Mouse (Mus musculus) spleen, adult 2 months (tissue): ENCODE results near the gene Zzef1.

Experiments
- CTCF ChIP-seq: fragments of 200-500 bp; IDR thresholded peaks from 2 replicates; pipeline ENCODE4 v1.5.1; 2011; ENCODE audit warnings: mild to moderate bottlenecking, inconsistent platforms; ENCODE audit not compliant: insufficient read depth, insufficient read length, insufficient replicate concordance; ENCODE audit errors: extremely low read depth
- POLR2A ChIP-seq: fragments of 200-500 bp; IDR thresholded peaks from 2 replicates; pipeline ENCODE4 v1.6.1; 2011; ENCODE audit warnings: low read depth, low read length, inconsistent platforms

GRCm38 (mm10) chr11:72953440-72954151 is 157.6 kb downstream of the Zzef1 start:
- TF ChIP-seq POLR2A (no peak), CTCF (no peak)
